Mouse (Mus musculus): Measurements from ENCODE around the gene Prpf40b. TPM values are rescaled to one million over a fixed set of nuclear protein-coding genes. Genes with fewer than 3 reads are reported as not detected.
A peak's percentile ranks its signal among the peaks of the same experiment; 100 is the strongest.

Prpf40b gene
- total RNA-seq, 2 experiments from 2014 or later = 40.4 to 57.2 TPM

DNA sequence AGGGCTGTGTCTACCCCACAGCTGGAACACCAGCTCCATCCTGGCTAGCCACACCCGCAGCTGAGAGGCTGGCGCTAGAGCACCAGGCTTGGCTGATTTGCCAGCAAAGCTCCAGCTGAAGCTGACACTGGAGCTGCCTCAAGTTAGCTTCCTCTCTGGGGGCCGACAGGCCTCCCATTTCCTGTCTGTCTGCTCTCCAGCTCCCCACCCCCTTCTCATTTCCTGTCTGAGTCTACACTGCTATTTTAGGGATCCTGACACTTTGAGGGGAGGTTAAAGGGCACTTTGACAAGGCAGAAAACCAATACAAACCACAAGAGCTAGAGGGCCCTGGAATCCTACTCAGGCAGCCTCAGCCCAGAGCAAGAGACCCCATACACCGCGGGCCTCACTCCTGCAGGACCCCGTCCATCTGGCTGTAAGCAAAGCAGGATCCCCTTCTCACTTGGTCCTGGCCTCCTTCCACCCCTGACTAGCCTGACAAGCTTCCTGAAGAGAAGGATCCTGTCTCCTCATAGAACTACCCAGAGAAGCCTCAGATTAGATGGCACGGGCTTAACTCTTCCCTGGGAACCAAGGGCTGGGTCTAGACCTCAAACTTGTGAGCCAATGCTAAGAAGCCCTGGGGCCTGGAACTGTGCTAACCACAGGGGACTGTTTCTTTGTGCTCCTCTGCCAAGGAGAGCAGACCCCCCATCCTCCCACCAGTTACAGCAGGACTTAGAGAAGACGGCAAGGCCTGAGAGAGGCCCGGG lies 38.2 kb downstream of the Prpf40b start:
- peak; percentile 67 for DNase-seq

DNA sequence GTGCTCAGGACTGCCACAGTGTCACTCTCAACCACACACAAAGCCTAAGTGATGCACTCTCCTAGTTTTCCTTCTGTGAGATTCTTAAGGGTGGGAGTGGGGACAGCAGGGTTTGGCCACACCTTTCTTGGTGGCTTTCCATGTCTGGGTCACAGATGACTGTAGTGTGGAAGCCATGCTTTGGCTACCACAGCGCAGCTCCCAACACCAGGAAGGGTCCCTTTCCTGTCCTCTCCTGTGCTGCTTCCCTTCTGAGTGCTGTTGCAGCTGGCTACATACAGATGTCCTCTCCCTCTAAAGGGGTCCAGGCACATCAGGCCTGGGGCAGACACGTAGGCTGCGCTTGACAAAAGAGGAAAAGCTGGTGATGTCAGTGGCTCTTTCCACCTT lies 38.8 kb downstream of the Prpf40b start:
- no peak for DNase-seq

DNA sequence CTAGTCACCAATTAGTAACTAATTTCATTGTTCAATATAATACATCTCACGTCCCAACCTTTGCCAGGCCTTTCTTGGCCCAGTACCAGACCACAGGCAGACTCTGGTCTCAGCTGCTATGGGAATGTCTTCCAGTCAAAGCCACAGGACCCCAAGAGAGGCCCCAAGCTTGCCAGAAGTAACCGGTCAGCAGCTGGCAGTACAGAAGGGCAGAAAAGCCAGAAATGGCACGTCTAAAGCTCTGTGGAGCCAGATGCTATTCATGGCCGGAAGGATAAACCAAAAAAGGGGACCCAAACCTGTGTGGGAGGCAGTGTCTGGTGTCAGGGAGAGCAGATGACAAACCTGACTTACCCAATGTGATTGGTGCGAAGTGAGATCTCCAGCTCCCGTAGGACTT lies 39.6 kb downstream of the Prpf40b start:
- DNase-seq = no peak

DNA sequence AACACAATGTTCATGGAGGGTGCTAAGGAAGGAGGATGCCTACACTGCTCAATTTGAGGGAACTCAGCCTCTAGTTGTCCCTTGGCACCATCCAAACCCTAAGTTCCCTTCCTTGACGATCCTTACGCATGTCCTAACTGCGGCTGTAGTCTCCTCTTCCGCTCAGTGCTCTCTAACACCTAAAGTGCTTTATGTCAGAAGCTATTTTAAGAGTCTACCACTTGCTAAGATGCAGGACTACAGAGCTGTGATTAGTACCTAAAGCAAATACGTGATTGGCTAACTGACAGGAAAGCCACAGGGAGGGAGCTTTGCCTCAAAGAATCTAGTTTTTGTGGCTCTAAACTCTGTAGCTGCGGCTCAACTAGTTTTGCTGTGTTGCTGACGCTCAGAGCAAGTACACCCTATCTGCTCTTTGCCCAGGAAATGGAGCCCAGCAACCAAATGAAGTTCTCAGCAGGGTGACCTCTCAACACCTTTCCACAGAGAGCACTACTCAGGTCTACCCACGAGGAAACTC lies 41.0 kb downstream of the Prpf40b start:
- no peak for DNase-seq

DNA sequence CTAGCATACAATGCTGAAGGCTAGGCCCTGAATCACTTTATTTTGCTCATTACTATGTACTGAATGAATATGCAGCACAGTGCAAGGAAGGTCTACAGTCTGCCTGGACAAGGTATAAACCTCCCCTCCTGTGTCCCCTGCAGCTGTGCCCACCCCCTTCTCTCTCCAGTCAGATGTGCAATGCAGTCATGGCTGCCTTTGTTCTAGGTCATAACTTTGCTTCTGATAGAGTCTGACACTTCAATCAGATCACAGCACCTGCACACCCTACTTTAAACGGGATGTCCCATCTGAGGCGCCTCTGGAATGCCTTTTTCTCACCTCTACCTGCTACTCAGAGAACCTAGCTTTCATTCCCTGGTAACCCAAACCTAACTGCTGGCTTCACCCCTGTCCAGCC lies 44.0 kb downstream of the Prpf40b start:
- no peak for DNase-seq

DNA sequence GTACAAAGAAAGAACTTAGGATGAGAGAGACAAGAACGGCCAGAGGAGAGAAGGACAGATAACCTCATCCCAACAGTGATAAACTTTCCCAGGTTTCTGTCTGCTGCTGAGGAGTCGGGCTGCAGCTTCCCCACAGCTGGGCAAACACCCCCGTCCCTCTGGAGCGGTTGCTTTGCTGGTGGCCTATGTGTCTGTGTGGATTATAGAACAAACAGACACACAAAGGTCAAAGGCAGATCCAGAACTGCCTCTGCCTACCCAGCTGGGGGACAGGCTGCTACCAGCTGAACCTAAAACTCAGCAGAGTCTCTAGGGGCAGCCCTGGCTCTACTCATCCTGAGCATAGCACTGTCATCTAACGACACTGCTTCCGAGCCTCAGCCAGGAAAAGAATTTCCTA lies 44.8 kb downstream of the Prpf40b start:
- DNase-seq = no peak

DNA sequence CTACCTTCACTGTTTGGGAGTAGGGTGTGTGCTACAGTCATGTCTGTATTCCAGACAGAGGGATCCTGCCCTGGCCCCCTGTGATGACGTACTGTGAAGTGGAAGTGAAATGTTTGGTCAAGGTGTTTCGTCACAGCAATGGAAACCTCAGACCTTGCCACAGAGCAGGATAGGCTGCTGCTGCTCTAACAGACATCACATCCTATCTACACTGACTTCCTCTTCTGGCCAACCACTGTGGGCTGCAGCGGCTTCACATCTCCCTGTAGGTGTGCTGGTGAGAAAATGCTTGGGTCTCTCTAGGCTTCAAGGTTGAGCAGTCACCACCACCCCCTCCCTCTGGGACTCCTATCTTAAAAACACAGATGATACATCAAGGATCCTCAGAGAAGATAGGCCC lies 46.2 kb downstream of the Prpf40b start:
- DNase-seq = no peak

DNA sequence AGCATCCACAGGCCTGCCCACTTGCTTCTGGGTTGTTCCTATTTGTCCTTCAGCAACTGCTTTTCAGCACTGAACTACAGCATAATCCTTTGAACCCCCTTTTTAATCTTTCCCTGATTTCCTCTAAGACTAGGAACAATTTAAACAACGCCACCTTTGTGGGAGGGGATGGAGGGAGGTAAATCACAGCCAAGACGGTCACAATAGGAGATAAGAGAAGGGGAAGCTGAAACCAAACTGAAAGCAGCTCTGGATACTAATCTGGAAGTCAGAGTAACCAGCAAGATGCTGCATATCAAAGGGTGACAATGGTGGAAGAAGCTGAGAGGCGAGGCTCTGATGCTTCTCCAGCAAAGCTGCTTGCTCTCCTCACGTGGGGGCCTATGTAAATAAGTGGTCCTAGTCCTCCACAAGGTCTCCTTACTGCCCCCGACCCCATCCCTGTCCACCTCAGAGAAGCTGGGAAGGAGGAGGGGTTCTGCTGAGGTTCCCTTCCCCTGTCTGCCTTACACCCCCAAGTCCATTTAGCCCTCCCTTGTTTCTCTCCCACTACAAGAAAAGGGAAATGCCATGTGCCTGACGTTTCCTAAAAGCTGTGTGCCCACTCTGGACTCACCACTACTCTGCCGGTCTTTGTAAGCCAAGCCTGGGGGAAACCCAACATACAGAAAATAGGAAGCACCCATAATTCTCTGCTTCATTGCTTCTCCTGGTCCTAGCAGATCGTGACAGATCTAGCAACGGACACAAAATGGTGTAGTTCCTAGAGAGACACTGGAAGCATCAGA lies 47.5 kb downstream of the Prpf40b start:
- no peak for DNase-seq

DNA sequence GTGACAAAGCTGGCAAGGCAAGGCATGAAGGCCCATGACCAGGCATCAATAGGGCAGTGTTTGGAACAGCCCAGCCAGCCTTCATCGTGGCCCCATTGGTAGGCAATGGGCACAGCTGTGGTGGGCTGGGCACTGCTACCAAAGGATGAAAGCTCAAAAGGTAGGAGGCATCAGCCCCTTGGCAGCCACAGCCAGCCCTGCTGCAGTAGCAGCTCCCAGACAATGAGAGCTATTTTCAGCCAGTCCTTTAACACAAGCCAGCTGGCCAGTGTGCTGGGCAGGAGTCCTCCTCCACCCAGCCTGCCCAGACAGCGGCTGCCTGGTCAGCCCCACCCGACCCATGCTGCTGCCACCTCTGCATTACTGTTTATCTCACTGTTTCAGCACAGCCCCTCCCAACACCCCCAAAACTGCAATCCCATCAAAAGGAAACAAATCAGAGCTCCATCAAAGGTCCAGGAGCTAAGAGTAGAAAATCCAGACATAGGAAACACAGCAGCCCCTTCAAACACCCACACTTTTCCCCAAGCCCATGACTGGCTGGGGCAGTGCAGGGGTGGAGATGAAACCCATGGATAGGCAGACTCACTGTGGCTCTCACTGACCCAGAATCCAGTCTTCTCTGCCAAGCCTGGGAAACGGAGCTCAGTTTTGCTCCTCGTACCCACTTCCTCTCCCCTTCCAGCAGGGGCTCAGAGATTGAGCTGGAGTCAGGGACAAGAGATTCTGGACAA lies 48.7 kb downstream of the Prpf40b start:
- DNase-seq = no peak

DNA sequence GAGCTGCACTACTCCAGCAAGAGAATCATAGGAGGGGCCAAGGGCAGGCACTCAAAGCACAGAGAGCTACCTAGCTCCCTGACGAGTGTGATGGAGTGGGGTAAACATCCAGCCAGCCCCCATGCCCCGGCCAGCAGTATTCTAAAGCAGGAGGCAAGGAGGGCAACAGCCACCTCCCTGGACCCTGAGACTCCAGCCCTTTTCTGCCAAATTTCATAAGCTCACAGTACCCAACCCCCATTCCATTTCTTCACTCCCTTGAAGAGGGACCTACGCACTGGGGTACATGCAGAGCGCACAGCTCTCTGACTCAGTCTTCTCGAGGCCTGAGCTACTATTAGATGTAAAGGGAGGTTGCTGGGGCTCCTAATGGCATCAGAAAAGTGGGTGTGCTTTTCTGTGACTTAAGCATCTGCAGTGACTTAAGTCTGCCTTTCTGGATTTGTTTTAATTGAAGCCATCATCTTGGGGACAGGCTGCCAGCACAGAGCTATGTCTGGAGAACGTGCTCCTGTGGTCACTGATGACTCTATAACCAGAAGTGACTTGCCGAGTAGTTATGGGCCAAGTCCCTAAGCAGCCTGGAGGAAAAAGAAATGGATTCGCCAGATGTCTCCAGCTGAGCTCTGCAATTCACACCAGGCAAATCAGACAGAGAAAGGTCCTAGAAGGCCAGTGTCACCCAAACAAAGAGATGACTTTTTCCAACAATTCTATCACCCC lies 49.4 kb downstream of the Prpf40b start:
- no peak for DNase-seq

DNA sequence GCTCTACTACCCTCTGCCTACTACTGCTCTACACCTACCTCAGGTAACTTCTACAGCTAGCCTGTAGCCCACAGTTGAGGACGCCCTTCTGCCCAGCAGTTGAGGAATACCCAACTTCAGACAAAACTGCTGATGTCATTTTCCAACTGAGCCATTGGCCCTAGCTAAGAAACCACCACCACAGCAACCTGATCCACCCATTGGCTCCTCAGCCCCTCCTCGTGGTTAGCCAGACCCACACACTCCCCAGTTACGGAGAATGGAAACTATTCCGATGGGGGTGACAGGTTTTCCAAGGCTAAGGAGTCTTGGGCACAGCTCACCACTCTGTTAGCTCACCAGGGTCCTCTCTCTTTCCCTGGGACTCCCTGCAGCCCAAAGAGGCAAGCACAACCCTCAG lies 50.1 kb downstream of the Prpf40b start:
- no peak for DNase-seq

DNA sequence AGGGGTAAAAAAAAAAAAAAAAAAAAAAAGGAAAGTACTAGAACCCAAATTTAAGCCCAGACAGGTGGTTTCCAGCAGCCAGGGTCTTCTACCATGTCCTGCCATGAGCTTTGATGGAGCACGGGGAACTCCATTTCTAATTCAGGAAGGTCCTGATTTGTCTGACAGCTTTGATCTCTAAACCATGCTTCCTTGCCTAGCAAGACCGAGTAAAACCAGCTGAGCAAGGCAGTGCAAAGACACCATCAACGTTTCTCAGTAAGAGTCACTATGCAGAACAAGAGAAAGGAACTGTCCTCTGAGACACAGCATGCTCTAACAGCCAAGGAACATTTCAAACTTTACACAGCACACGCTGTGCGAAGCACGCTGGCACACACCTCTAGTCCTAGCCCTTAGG lies 56.7 kb downstream of the Prpf40b start:
- no peak for DNase-seq

DNA sequence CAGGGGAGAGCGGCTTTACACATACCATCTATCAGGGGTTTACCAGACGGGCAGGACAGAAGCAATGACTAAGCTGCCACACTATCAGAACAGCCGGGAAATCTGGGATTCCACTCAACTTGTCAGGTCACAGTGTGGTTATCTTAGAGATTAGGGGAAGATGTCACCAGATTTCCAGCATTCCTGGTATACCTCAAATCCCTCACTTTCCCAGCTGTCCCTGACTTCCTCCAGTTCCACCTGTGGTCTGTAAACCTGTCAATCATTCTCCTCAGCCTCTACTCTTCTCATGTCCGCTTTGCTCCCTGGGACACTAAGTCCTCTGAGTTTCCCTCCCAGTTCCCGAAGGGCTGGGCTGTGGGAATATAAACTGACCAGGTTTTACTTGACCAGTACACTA lies 57.4 kb downstream of the Prpf40b start:
- no peak for DNase-seq

DNA sequence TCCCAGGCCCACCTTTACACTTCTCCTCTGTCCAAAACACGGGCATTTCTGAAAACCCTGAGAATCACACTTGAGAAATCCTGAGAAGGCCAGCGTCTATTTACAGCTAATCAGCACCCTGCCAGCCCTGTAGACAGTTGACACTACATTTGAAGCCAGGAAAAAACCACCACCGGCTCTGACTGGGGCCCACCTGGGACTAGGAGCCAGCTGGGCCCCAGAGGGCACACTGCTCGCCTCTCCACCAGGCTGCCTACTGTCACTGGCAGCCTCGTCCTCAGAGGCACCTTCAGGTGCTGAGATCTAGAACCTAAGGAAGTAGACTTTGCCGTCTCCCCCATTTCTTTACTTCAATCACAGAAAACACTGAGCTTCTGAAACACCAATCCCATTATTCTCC lies 60.8 kb downstream of the Prpf40b start:
- no peak for DNase-seq

DNA sequence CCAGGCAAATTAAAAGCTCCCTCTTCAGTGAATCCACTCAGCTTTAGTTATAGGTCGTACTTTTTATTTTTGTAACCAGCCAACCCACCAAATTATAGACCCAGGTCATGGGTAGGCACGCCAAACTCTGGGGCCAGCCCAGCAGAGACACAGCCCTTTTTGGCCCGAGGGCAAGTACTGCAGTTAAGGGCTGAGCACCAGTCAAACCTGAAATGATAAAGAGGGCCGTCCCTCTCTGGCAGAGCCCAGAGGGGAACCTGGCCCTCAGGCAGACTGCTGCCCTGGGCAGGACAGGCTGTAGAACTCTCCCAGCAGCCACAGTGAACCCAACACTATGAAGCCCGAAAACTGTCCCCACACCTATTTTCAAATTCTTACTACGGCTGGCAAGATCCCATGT lies 61.6 kb downstream of the Prpf40b start:
- DNase-seq = no peak

DNA sequence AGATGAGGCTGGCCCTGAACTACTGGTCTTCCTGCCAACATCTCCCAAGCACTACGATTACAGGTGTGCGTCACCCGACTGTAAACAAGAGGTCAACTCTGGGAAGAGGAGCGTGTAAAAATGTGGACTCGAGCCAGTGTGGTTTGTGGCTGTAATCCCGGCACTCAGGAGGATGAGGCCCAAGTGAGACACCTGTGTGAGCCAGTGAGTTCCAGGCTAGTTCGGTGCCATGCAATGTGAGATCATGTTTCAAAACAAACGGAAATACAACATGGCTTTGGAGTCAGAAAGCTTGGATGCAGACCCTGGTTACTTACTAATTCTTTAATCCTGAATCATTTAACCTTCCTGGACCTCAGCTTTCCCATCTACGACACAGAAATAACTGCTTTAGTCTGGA lies 64.1 kb downstream of the Prpf40b start:
- no peak for DNase-seq

DNA sequence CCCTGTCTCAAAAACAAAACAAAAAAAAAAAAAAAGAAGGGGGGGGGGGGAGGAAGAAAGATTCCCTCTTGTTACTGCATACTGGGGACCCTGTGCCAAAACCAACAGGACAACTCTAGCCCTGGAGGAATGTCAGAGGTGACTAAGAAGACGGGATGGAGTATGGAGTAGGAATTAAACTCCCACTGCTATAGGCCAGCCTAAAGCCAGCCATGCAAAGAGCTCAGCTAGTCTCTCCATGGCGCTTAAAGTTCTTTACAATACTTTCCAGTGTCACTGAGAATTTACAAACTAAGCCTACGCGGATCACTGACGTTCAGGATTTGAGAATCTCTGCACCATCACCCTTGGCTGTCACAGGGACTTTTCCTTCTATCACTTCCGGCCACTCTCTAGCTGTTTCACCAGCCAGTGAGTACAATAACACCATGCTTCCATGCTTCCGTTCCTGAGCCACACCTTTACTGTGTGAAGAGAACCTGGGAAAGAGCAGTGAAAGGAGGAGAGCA lies 69.2 kb downstream of the Prpf40b start:
- no peak for DNase-seq

DNA sequence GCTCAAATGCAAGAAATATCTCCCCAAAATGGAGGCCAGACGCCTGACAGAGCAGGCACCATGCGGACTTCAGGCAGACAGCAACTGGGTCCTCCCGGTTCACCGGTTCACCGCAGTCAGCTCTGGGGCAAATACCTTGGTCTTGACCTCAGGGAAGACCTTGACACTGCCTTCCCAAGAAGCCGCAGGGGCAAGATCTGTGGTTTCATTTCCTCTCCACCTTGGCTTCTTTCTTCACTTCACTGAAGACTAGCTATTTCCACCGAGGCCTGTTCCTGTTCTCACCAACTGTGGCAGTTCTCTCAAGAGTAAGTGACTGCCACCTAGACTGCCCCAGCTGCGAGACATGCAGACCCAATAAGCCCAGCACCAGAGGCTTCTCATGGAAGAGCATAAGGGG lies 70.0 kb downstream of the Prpf40b start:
- no peak for DNase-seq
